Mouse (Mus musculus): ENCODE measurements at regions not wholly inside any gene's neighbourhood (a gene's known extent, or its start where the extent isn't known, plus 50 kb on each side); places are given as distances from the start of the nearest gene placed in this dataset.
A peak's percentile ranks its signal among the peaks of the same experiment; 100 is the strongest.

DNA sequence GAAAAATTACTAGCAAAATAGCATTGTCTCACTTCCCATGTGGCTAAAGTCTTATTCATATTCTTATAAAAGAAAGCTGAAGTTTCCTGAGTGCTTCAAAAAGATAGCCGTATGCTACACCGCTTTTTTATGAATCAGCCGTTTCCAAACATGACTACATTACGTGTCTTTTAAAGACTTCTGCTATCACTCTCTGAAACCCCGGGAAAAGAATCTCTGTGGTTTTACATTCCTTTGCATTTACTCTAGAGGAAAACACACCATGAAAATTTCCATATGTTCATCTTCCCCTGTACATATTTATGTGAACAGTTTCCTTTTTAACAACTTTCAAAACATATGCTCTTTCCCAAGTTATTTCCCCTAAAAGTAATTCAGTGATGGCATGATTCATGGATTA is 882.3 kb downstream of the Gsdmc2 start:
- DNase-seq, result no peak

DNA sequence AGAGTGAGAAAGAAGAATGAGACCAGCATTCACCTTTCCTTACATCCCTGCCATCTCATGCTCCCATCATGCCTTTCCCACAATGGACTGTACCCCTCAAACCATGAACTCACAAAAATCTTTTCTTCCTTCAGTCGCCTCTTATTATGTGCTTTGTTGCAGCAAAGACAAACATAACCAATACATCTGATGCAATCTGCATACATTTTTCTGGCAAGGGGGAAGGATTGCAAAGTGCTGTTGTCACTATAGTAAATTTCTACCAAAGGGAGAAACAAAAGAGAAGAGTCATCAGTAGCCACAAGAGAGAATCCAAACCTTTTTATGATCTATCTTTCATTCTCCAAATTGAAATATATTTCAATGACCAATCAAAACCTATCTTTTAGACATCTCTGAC is 884.4 kb downstream of the Gsdmc2 start:
- DNase-seq, result no peak

GRCm38 (mm10) chr15:62958506-62959330 is 886.3 kb downstream of the Gsdmc2 start:
- DNase-seq, result no peak

GRCm38 (mm10) chr15:62954889-62955288 is 890.1 kb downstream of the Gsdmc2 start:
- no peak for DNase-seq

GRCm38 (mm10) chr15:62954322-62954820 is 890.6 kb downstream of the Gsdmc2 start:
- DNase-seq, result no peak

DNA sequence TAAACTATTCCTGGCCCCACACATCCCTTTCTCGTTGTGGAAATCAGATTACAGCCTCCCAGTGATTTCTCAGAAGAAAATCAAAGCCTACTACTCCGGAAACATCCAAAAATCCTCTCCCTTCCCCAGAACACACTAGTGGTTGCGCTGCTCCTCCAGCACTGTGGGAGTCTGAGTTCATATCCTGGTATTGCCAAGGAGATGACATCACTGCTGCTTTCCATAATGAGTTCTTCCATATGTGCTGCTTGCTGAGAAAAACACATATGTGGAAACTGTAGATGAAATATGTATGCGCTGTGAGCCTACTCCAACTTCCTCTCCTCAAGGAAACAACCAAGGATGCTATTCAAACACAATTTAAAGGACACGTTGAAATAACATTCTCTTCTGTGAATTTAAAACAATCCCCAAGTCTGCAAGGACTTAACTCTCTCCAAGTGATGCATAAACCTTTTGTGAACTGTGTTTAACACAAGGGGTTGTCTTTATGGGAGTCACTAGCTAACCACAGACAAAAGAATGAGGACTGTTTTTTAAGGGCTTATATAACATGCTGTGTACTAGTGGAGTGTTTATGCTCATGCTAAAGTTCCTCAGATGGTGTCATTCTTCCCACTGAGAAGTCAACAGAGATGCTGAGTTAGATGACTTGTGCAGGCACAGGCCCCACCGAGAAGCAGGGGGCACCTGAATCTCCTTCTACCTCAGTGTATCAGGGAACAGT is 891.6 kb downstream of the Gsdmc2 start:
- DNase-seq, result no peak

GRCm38 (mm10) chr15:62952487-62953214 is 892.3 kb downstream of the Gsdmc2 start:
- DNase-seq, result no peak

DNA sequence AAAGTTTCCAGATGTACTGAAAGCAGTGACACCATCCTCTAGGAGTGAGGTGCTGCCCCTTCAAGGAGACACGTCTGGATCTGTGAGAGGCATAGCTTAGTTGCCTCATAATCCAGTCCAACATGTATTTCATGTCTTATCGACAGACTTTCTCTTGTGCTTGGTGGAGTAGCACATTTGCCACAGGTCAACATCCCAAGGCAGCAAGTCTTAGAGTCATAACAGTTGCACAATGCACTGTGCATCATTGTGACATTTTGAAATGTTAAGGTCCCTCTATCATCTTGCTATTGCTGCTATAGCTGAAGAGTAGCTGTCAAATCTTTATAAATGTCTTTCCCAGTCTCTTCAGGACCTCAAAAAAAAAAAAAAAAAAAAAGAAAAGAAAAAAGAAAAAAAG is 905.6 kb downstream of the Gsdmc2 start:
- no peak for DNase-seq

DNA sequence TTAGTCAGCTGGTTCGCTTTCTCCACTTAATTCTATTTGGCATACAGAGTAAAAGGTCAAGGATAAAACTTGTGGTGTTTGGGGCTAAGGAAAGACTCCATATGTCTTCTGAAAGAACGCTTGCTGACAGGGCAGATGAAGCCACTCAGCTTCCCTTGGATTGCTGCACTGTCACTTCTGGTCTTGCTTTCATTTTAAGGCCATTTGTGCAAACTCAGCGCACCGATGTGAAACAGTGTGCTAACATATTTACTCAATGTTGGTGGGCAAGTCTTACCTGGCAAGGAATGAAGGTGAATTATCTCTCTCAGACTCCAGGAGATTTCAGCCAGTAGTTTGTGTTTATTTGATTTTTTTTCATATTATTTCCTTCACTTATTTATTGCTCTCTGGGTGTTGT is 907.2 kb downstream of the Gsdmc2 start:
- DNase-seq, result no peak

DNA sequence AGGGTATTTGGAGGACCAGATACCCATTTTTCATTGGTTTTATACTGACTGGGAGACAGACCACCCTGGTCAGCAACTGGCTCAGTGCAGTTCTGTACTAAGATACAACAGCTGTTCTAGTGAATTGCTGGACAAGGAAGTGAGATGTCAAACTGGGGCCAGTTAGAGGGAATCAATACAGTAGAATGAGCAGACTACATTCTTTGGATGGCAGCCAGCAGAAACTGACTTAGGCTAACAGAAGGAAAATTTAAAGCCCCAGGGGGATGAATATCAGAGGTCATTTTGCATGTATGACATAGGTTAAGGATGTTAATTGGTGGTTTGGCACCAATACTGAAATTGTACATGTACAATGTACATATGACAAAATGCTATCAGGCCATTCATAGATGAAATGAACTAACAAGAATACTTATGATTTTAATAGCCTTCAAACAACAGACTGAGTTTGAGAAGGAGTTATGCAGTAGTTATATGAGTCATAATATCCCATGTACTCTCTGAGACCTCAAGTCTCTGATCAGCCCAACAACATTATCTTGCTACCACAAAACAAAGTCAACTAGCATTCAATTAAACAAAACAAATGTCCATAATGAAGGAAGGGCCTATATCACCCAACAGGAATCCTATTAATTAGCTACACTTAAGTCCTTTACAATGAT is 910.3 kb downstream of the Gsdmc2 start:
- DNase-seq, result no peak

DNA sequence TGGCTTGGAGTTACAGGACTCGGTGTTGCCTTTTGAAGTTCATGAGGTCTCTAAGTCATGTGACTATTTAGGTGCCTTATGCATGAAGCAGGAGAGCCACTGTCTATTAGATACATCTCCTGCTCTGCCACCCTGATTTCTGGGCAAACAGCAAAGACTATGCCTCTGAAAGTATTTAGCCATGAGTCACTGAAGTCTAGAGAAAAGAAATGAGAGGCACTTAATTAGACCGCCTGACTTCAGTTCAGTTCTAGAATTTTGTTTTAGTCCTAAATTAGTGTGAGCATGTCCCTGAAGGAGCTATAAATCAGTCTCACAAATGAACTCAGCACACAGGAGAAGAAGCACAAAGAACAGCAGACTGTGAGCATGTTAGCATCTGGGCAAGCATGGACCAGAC is 924.5 kb downstream of the Gsdmc2 start:
- no peak for DNase-seq

DNA sequence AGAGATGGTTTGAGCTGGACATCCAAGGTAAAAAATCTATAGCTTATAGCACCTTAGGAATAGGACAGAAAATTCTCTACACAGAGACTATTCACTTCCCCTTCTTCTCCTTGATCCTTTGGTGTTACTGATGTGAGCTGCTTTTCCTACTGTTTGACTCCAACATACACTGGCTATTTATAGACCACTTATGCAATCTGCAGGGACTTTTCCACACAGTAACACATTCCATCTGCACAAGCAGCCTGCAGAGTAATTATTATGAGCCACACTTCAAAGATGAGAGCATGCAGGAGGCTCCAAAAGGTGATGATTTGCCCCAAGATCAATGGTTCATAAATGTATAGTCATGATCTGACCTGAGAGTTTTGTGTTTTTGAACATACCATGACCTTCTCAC is 925.7 kb downstream of the Gsdmc2 start:
- no peak for DNase-seq

- DNase-seq, result no peak
Observed at GRCm38 (mm10) chr15:62908379-62908778, 936.6 kb downstream of the Gsdmc2 start.

DNA sequence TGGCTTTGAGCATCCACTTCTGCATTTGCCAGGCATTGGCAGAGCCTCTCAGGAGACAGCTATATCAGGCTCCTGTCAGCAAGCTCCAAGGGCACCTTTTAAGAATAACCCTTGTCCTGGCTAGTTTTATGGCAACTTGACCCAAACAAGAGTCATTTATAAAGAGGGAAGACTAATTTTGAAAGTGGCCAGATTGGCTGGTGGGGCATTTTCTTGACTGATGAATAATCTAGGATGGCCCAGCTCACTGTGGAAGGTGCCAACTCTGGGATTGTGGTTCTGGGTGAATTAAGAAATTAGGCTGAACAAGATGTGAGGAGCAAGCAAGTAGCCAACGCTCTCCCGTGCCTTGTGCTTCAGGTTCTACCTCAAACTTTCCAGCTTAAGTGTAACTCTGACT is 937.8 kb downstream of the Gsdmc2 start:
- no peak for DNase-seq

DNA sequence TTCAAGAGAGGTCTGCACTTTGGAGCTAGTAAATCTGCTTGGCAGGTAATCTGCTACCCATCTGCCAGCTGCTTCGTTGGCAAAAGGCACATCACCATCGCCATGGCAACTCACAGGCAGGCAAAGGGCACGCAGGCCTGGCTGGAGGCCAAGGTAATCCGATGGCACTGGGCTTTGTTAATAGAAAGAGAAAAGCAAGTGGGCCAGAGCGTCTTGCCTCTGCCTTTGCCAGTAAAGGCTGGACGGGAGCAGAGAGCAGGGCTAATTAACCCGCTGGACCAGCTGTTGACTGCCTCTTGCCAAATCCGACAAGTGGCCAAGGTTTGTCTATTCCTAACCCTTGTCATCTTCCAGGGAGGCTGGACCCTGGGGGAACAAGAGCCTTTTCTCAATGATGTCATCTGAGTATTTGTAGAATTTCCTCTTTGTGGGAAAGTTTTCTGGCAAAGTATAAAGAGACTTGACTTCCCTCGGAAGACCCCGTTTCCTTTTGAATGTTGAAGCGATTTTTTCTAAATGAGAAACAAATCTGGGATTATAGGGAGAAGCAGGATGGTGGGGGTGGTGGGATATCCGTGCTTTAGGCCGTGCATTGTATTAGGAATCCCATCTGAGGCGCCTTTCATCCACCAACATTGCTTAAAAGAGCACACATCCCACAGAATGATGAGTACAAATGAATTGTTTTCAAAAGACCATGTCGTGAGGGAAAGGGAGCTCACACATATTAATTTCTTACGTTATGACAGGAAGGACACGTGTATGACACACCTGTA is 941.7 kb downstream of the Gsdmc2 start:
- DNase-seq, result peak; percentile 97

- DNase-seq, result no peak
Observed at GRCm38 (mm10) chr15:62901955-62902354, 943.0 kb downstream of the Gsdmc2 start.

- DNase-seq, result no peak
Observed at GRCm38 (mm10) chr15:62889798-62890197, 955.2 kb downstream of the Gsdmc2 start.

GRCm38 (mm10) chr15:62885331-62885730 is 959.6 kb downstream of the Gsdmc2 start:
- DNase-seq, result no peak

DNA sequence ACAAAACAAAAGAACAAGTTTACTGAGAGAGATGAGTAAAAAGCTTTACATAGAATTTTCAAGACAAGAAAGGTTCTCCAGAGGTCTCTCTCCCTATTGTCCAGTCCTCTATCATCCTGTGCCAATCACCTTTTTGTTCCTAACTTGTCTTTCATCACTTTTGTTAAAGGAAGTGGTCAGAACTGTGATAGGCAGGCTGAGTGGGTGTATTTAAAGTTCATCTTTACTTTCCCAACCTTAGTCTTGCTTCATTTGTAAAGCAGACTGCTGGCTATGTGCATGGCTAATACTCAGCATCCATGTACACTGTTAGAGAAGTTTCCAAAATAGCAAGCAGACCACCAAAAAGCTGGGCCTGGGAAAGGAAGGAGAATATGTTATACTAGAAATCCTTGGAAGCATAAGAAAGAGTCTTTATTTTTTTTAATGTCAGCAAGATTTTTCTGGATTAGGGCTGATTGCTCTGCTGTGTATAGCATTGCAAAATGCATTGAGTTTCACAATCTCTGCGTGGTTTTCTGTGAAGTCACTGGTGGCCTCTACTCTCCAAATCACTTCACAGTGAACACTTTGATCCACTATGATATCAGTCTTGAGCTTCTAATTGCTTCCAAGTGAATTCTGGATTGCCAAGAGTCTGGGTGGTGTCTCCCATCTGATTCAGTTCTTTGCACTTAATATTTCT is 973.8 kb downstream of the Gsdmc2 start:
- DNase-seq, result no peak

DNA sequence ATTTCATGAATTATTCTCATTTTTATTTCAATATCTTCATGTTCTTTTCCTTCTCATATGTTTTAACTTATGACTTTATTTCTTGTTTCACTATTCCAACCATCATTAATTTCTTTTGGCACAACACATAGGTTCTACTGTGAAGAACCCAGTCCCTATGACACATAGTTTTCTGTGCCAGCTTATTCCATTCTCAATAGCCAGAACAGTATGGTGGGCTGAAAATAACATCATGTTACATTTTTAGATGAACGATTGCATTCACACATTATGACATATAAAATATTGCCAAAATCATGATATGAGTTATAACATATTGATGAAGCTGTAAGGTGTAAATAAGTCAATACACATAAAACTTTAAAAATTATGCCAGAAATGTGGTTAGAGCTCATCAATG is 982.4 kb downstream of the Gsdmc2 start:
- no peak for DNase-seq

GRCm38 (mm10) chr15:62861422-62861821 is 983.6 kb downstream of the Gsdmc2 start:
- DNase-seq, result peak; percentile 70

GRCm38 (mm10) chr15:62849326-62849725 is 995.7 kb downstream of the Gsdmc2 start:
- DNase-seq, result peak; percentile 89
